Mouse (Mus musculus) MEL (cell line): ENCODE measurements around the gene Fam185a.

Experiments
- CHD2 ChIP-seq: IDR thresholded peaks from 2 replicates; pipeline ENCODE4 v1.6.1; 2011; ENCODE audit warnings: low read length, improper control_type of control experiment
- CTCF ChIP-seq, 3 experiments: IDR thresholded peaks in 2 of 3; conservative IDR thresholded peaks in 1 of 3; 2 replicates each; pipeline ENCODE4 v1.5.1; 2011 to 2012; ENCODE audit warnings: low read length in 3 of 3, low read depth in 2 of 3, mild to moderate bottlenecking in 2 of 3, improper control_type of control experiment in 1 of 3, inconsistent platforms in 1 of 3, mixed read lengths in 1 of 3, moderate library complexity in 1 of 3; ENCODE audit not compliant: control insufficient read depth in 1 of 3, insufficient read depth in 1 of 3, poor library complexity in 1 of 3, severe bottlenecking in 1 of 3
- HCFC1 ChIP-seq: IDR thresholded peaks from 2 replicates; pipeline ENCODE4 v1.6.1; 2012; ENCODE audit warnings: low read depth, mild to moderate bottlenecking, inconsistent platforms, low read length, improper control_type of control experiment, moderate library complexity
- MAZ ChIP-seq: IDR thresholded peaks from 2 replicates; pipeline ENCODE4 v1.6.1; 2012; ENCODE audit warnings: low read depth, mild to moderate bottlenecking, inconsistent platforms, low read length, improper control_type of control experiment
- MEF2A ChIP-seq: IDR thresholded peaks from 2 replicates; pipeline ENCODE4 v1.6.1; 2014; ENCODE audit warnings: low read depth, mild to moderate bottlenecking, inconsistent platforms, low read length, improper control_type of control experiment; ENCODE audit not compliant: poor library complexity, insufficient replicate concordance, severe bottlenecking; ENCODE audit errors: extremely low read depth
- MXI1 ChIP-seq: IDR thresholded peaks from 2 replicates; pipeline ENCODE4 v1.6.1; 2011; ENCODE audit warnings: mild to moderate bottlenecking, low read depth, low read length, improper control_type of control experiment
- NRF1 ChIP-seq: IDR thresholded peaks from 2 replicates; pipeline ENCODE4 v1.6.1; 2014; ENCODE audit warnings: low read depth, mild to moderate bottlenecking, inconsistent platforms, low read length, improper control_type of control experiment, moderate library complexity; ENCODE audit not compliant: poor library complexity, insufficient read depth, severe bottlenecking
- POLR2A ChIP-seq, 2 experiments: IDR thresholded peaks; 2 replicates each; pipeline ENCODE4 v1.6.1; 2011 to 2012; ENCODE audit warnings: low read length in 2 of 2, mild to moderate bottlenecking in 2 of 2, control low read depth in 1 of 2, improper control_type of control experiment in 1 of 2, low read depth in 1 of 2, moderate library complexity in 1 of 2; ENCODE audit not compliant: control insufficient read depth in 1 of 2, insufficient read depth in 1 of 2, poor library complexity in 1 of 2
- SMC3 ChIP-seq: IDR thresholded peaks from 2 replicates; pipeline ENCODE4 v1.6.1; 2011; ENCODE audit warnings: low read depth, low read length, improper control_type of control experiment
- TAL1 ChIP-seq: IDR thresholded peaks from 2 replicates; pipeline ENCODE4 v1.6.1; 2012; ENCODE audit warnings: mild to moderate bottlenecking, inconsistent platforms, low read length, moderate library complexity, mixed read lengths
- TCF12 ChIP-seq: IDR thresholded peaks from 2 replicates; pipeline ENCODE4 v1.6.1; 2014; ENCODE audit warnings: low read depth, mild to moderate bottlenecking, inconsistent platforms, low read length, improper control_type of control experiment, moderate library complexity
- UBTF ChIP-seq: IDR thresholded peaks from 2 replicates; pipeline ENCODE4 v1.6.1; 2012; ENCODE audit warnings: low read depth, mild to moderate bottlenecking, inconsistent platforms, low read length, improper control_type of control experiment, moderate library complexity, borderline replicate concordance; ENCODE audit not compliant: insufficient read depth
- ZMIZ1 ChIP-seq: IDR thresholded peaks from 2 replicates; pipeline ENCODE4 v1.6.1; 2012; ENCODE audit warnings: low read depth, mild to moderate bottlenecking, inconsistent platforms, low read length, improper control_type of control experiment, moderate library complexity

GRCm38 (mm10) chr5:21527488-21527911, 102.7 kb downstream of the Fam185a start:
- TF ChIP-seq CTCF (IDR thresholded peaks at IDR 0.05 in 2 of 3, conservative IDR thresholded peaks at IDR 0.05 in 1 of 3; ENCODE audit: control insufficient read depth in 1 of 3, insufficient read depth in 1 of 3, low read depth in 2 of 3, low read length in 3 of 3, poor library complexity in 1 of 3, severe bottlenecking in 1 of 3) (no peak), POLR2A (IDR thresholded peaks at IDR 0.05; ENCODE audit: control insufficient read depth in 1 of 2, insufficient read depth in 1 of 2, low read depth in 1 of 2, low read length in 2 of 2, poor library complexity in 1 of 2) (no peak), ZMIZ1 (no peak), MAZ (no peak), CHD2 (no peak), MXI1 (no peak), NRF1 (no peak), TAL1 (peak; percentile 34; the same call in 1 of the 2 replicates), SMC3 (0 out of 2 replicates have a peak, but pooled peaks have one; percentile 8), MEF2A (no peak), TCF12 (peak; percentile 87), UBTF (no peak), HCFC1 (no peak)
